Mouse (Mus musculus): ENCODE measurements around the gene Polr3c. TPM values are rescaled to one million over a fixed set of nuclear protein-coding genes. Genes with fewer than 3 reads are reported as not detected.

The Polr3c gene
- polyA plus RNA-seq, 1 experiment = 41.6 TPM

GRCm38 (mm10) chr3:96680269-96680956 lies 47.0 kb downstream of the Polr3c start:
- Histone ChIP-seq H3K4me1 (ENCODE audit: control insufficient read depth, insufficient read depth, low read length) (peaks cover 2% of the 10 kb centered on the region; the same call in 1 of the 2 replicates), H3K27ac (ENCODE audit: insufficient read depth, low read depth, low read length) (no peak overlapping the region), H3K4me3 (ENCODE audit: insufficient read depth, low read length) (no peak overlapping the region)
- no peak for TF ChIP-seq POLR2A (IDR thresholded peaks at IDR 0.05; ENCODE audit: borderline replicate concordance, low read depth, low read length)
- no peak for TF ChIP-seq CTCF (IDR thresholded peaks at IDR 0.05; ENCODE audit: low read depth, low read length)

DNA sequence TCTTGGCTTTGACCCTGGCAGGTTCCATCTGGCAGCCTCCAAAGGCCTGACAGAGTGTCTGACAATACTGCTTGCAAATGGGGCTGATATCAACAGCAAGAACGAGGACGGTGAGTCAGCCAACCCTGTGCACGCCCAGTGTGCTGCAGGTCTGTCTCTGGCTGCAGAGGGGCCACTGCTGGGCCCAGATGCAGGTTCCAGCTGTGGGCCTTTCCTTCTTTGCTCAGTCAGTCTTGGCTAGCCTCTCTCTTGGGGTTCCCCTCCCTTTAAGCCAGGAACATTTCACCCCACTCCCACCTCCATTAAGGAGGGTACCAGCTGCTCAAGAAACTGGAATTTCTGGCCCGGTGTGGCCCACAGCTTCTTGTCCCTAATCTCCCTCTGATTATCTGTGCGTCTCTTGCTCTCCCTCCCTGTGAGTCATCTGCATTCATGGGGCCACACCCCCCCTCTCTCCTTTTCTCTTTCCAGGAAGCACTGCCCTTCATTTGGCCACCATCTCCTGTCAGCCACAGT lies 48.2 kb downstream of the Polr3c start:
- H3K4me1 ChIP-seq (ENCODE audit: control insufficient read depth, insufficient read depth, low read length) = no peaks in the 10 kb centered on the region
- no peak overlapping the region for H3K27ac ChIP-seq (ENCODE audit: insufficient read depth, low read depth, low read length)
- TF ChIP-seq POLR2A (IDR thresholded peaks at IDR 0.05; ENCODE audit: borderline replicate concordance, low read depth, low read length) (no peak), CTCF (IDR thresholded peaks at IDR 0.05; ENCODE audit: low read depth, low read length) (no peak)
- H3K4me3 ChIP-seq (ENCODE audit: insufficient read depth, low read length) = no peak overlapping the region

GRCm38 (mm10) chr3:96678456-96678855 lies 49.0 kb downstream of the Polr3c start:
- no peak overlapping the region for H3K4me3 ChIP-seq (ENCODE audit: insufficient read depth, low read length)
- H3K4me1 ChIP-seq (ENCODE audit: control insufficient read depth, insufficient read depth, low read length) = no peaks in the 10 kb centered on the region
- H3K27ac ChIP-seq (ENCODE audit: insufficient read depth, low read depth, low read length) = no peak overlapping the region
- TF ChIP-seq CTCF (IDR thresholded peaks at IDR 0.05; ENCODE audit: low read depth, low read length) (no peak), POLR2A (IDR thresholded peaks at IDR 0.05; ENCODE audit: borderline replicate concordance, low read depth, low read length) (no peak)

GRCm38 (mm10) chr3:96675690-96676089 lies 51.7 kb downstream of the Polr3c start:
- no peak overlapping the region for H3K4me3 ChIP-seq (ENCODE audit: insufficient read depth, low read length)
- H3K27ac ChIP-seq (ENCODE audit: insufficient read depth, low read depth, low read length) = no peak overlapping the region
- peaks cover under 1% of the 10 kb centered on the region for H3K4me1 ChIP-seq (ENCODE audit: control insufficient read depth, insufficient read depth, low read length)
- TF ChIP-seq CTCF (IDR thresholded peaks at IDR 0.05; ENCODE audit: low read depth, low read length) = no peak
- TF ChIP-seq POLR2A (IDR thresholded peaks at IDR 0.05; ENCODE audit: borderline replicate concordance, low read depth, low read length) = no peak

DNA sequence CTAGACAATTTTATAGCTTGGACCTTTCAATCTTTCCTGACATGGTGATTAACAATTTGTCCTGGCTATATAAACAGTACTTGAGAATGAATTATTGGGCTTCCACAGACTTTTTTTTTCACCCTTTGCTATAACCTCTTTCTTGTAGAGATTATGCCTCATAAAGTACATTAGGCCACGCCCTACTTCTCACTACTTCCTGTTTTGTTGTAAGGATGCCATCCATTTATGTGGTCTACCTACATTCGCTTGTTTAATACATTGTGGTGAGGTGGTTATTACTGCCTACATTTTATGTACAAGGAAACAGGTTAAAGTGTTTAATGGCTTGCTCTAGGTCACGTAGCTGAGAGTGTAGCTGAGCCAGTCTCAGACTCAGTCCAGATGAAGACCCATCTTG lies 52.3 kb downstream of the Polr3c start:
- Histone ChIP-seq H3K4me1 (ENCODE audit: control insufficient read depth, insufficient read depth, low read length) (peaks cover 6% of the 10 kb centered on the region), H3K4me3 (ENCODE audit: insufficient read depth, low read length) (no peak overlapping the region), H3K27ac (ENCODE audit: insufficient read depth, low read depth, low read length) (no peak overlapping the region)
- TF ChIP-seq POLR2A (IDR thresholded peaks at IDR 0.05; ENCODE audit: borderline replicate concordance, low read depth, low read length) (no peak), CTCF (IDR thresholded peaks at IDR 0.05; ENCODE audit: low read depth, low read length) (no peak)

DNA sequence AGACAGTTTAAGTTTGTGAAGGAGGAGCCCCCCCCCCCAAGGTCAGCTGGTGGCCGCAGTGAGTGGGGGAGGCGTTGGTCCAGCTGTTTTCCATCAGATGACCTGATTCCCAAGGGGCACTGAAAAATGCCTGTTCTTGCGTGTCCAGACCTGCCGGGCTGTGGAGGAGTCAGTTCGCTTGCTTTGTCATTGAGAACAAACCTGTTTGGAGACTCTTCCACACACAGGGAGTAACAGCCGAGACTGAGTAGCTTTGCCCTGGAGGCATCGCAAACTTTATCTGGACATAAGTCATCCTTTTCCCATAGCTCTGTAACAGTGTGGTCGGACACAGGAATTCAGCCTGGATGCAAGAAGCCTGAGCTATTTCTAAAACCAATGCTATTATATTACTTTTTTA lies 53.0 kb downstream of the Polr3c start:
- H3K27ac ChIP-seq (ENCODE audit: insufficient read depth, low read depth, low read length) = no peak overlapping the region
- H3K4me1 ChIP-seq (ENCODE audit: control insufficient read depth, insufficient read depth, low read length) = peaks cover 8% of the 10 kb centered on the region
- TF ChIP-seq POLR2A (IDR thresholded peaks at IDR 0.05; ENCODE audit: borderline replicate concordance, low read depth, low read length) (no peak), CTCF (IDR thresholded peaks at IDR 0.05; ENCODE audit: low read depth, low read length) (no peak)
- no peak overlapping the region for H3K4me3 ChIP-seq (ENCODE audit: insufficient read depth, low read length)

DNA sequence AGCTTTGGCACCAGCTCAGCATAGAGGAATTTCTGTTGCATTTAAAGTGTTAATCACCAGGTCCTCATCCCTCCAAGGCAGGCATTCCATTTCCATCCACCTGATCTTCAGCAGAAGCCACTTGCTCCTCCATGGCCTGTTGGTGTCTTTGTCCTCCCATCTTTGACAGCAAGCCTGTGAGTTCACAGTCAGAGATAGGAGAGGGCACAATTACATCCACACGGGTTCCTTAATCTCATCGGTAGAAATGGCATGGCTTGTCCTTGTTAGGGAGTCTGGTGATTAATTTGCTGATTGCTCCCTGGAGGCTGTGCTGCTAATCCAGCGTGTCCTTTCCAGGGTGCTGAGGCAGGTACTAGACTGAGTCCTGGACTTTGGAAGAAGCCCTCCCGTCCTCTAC lies 53.9 kb downstream of the Polr3c start:
- Histone ChIP-seq H3K4me3 (ENCODE audit: insufficient read depth, low read length) (no peak overlapping the region), H3K27ac (ENCODE audit: insufficient read depth, low read depth, low read length) (no peak overlapping the region), H3K4me1 (ENCODE audit: control insufficient read depth, insufficient read depth, low read length) (peaks cover 8% of the 10 kb centered on the region)
- TF ChIP-seq POLR2A (IDR thresholded peaks at IDR 0.05; ENCODE audit: borderline replicate concordance, low read depth, low read length) (no peak), CTCF (IDR thresholded peaks at IDR 0.05; ENCODE audit: low read depth, low read length) (no peak)

- H3K27ac ChIP-seq (ENCODE audit: insufficient read depth, low read depth, low read length) = no peak overlapping the region
- H3K4me3 ChIP-seq (ENCODE audit: insufficient read depth, low read length) = no peak overlapping the region
- TF ChIP-seq CTCF (IDR thresholded peaks at IDR 0.05; ENCODE audit: low read depth, low read length) (no peak), POLR2A (IDR thresholded peaks at IDR 0.05; ENCODE audit: borderline replicate concordance, low read depth, low read length) (no peak)
- peaks cover 8% of the 10 kb centered on the region for H3K4me1 ChIP-seq (ENCODE audit: control insufficient read depth, insufficient read depth, low read length)
Observed at GRCm38 (mm10) chr3:96671519-96671918, 55.9 kb downstream of the Polr3c start.

- TF ChIP-seq POLR2A (IDR thresholded peaks at IDR 0.05; ENCODE audit: borderline replicate concordance, low read depth, low read length) = no peak
- TF ChIP-seq CTCF (IDR thresholded peaks at IDR 0.05; ENCODE audit: low read depth, low read length) = no peak
- Histone ChIP-seq H3K4me1 (ENCODE audit: control insufficient read depth, insufficient read depth, low read length) (peaks cover 8% of the 10 kb centered on the region), H3K4me3 (ENCODE audit: insufficient read depth, low read length) (peak within 1 kb of the TSS; percentile 60), H3K27ac (ENCODE audit: insufficient read depth, low read depth, low read length) (no peak within 1 kb of the TSS)
Observed at GRCm38 (mm10) chr3:96669727-96670468, 57.5 kb downstream of the Polr3c start, which contains the start of gene Ankrd35. TSS of gene Ankrd35 (plus strand) at chr3:96670131.
